In the genomic region with DNA sequence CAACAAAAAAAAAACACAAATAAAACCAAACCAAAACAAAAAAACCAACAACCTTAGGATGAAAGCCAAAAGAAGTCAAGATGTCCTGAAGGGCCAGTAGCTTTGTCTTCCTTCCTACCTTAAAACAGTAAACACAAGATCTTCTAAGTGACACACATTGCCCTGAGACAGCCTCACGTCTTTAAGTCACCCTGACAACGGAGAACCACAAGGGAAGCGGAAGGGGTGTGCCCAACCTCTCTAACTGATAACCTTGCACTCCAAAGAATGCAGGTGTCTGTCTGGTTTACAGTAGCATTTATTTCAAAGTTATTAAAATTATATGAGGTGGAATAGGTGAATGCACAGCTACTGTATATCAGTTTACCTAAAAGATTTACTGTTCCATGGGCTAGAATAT, we compare ENCODE assay signal across 19 mouse cellular contexts.
DNase-seq lines count a peak whose midpoint lies in the region; TF ChIP-seq lines count a peak whose summit lies in the region.
"Had no signal": no experiment of that assay in that cellular context is flagged by ENCODE, and none has a peak within 500 bp of the region (broad histone marks: within the 10 kb centered on the region; RNA-seq: fewer than 3 reads in every experiment).

No protein-coding gene starts in this region.

- H3K27ac ChIP-seq in spleen, adult 2 months (ENCODE audit: insufficient read depth, low read length), result no peak overlapping the region
- no peak overlapping the region for H3K27ac ChIP-seq in layer of hippocampus, adult 2 months
- no peak overlapping the region for H3K27ac ChIP-seq in embryonic facial prominence, embryonic 10.5 days (replicated peaks)
- H3K27ac ChIP-seq: embryonic facial prominence, embryonic 15.5 days; forebrain, embryonic 10.5 days; hindbrain, embryonic 12.5 days; kidney, postnatal 0 days; left cerebral cortex, adult 2 months; liver, embryonic 12.5 days had no signal

- 21% methylated on average over 3 of the region's 3 CpGs for WGBS in spleen, adult 2 months
- 84% methylated on average over 3 of the region's 3 CpGs for WGBS in embryonic facial prominence, embryonic 10.5 days

- no peaks in the 10 kb centered on the region for H3K4me1 ChIP-seq in spleen, adult 2 months (ENCODE audit: control insufficient read depth, insufficient read depth, insufficient read length)
- H3K4me1 ChIP-seq in embryonic facial prominence, embryonic 10.5 days, result no peaks in the 10 kb centered on the region
- H3K4me1 ChIP-seq: embryonic facial prominence, embryonic 15.5 days; forebrain, embryonic 10.5 days; hindbrain, embryonic 12.5 days; liver, embryonic 12.5 days had no signal

- no peak for TF ChIP-seq POLR2A in spleen, adult 2 months (IDR thresholded peaks at IDR 0.05; ENCODE audit: low read depth, low read length)

- DNase-seq in spleen, adult 2 months (ENCODE audit: low read depth in 1 of 2, low spot score in 2 of 2), result peak; percentile 15 to 49
- DNase-seq in spleen, postnatal 4 days (ENCODE audit: low spot score in 2 of 2), result no peak
- DNase-seq in induced T-regulatory cell, adult 2 months (ENCODE audit: low read depth), result peak; percentile 84
- peak; percentile 56 to 80 for DNase-seq in thymus, adult 18-20 months
- no peak for DNase-seq in testis, postnatal 14 days (ENCODE audit: low spot score)
- no peak for DNase-seq in layer of hippocampus, adult 2 months (ENCODE audit: low spot score in 2 of 2)
- no peak for DNase-seq in layer of hippocampus, adult 18-20 months (ENCODE audit: low spot score in 2 of 2)
- DNase-seq in embryonic facial prominence, embryonic 10.5 days (ENCODE audit: low spot score), result no peak
- DNase-seq: adrenal gland, postnatal 25 days; cerebellum, adult 2 months; heart, adult 18-20 months; lung, embryonic 14.5 days; right cerebral cortex, postnatal 14 days had no signal

- no peaks in the 10 kb centered on the region for H3K36me3 ChIP-seq in spleen, adult 2 months (ENCODE audit: control insufficient read depth, insufficient read depth, low read length)
- H3K36me3 ChIP-seq in embryonic facial prominence, embryonic 10.5 days (replicated peaks), result no peaks in the 10 kb centered on the region
- H3K36me3 ChIP-seq: embryonic facial prominence, embryonic 15.5 days; forebrain, embryonic 10.5 days; hindbrain, embryonic 12.5 days; liver, embryonic 12.5 days had no signal

- no peak overlapping the region for H3K4me3 ChIP-seq in spleen, adult 2 months (ENCODE audit: extremely low read depth, insufficient read depth, insufficient read length)
- H3K4me3 ChIP-seq in layer of hippocampus, adult 2 months, result no peak overlapping the region
- no peak overlapping the region for H3K4me3 ChIP-seq in embryonic facial prominence, embryonic 10.5 days
- H3K4me3 ChIP-seq: embryonic facial prominence, embryonic 15.5 days; forebrain, embryonic 10.5 days; hindbrain, embryonic 12.5 days; left cerebral cortex, adult 2 months; liver, embryonic 12.5 days had no signal

- no peaks in the 10 kb centered on the region for H3K9me3 ChIP-seq in embryonic facial prominence, embryonic 10.5 days
- H3K9me3 ChIP-seq: embryonic facial prominence, embryonic 15.5 days; forebrain, embryonic 10.5 days; hindbrain, embryonic 12.5 days had no signal

- no peak for TF ChIP-seq CTCF in spleen, adult 2 months (IDR thresholded peaks at IDR 0.05; ENCODE audit: extremely low read depth, insufficient read depth, insufficient read length, insufficient replicate concordance)
- no peak for TF ChIP-seq CTCF in layer of hippocampus, adult 2 months (conservative IDR thresholded peaks at IDR 0.05)

- no peaks in the 10 kb centered on the region for H3K27me3 ChIP-seq in spleen, adult 2 months (ENCODE audit: control insufficient read depth, insufficient read depth, low read length)
- H3K27me3 ChIP-seq in embryonic facial prominence, embryonic 10.5 days (replicated peaks; ENCODE audit: low read depth, poor library complexity, severe bottlenecking), result no peaks in the 10 kb centered on the region
- H3K27me3 ChIP-seq: embryonic facial prominence, embryonic 15.5 days; hindbrain, embryonic 12.5 days; liver, embryonic 12.5 days had no signal

Comparison
In these comparisons a context has a peak if more than half of its experiments do, and no peak if none do; other contexts are left out.
1. DNase-seq: peak in spleen, adult 2 months (2 of 2), induced T-regulatory cell, adult 2 months (single experiment) and thymus, adult 18-20 months (2 of 2); none in spleen, postnatal 4 days (0 of 2), testis, postnatal 14 days (single experiment), layer of hippocampus, adult 2 months (0 of 2), layer of hippocampus, adult 18-20 months (0 of 2) and embryonic facial prominence, embryonic 10.5 days (single experiment).